Mouse (Mus musculus): ENCODE data around the gene Fam117a. TPM values are rescaled to one million over a fixed set of nuclear protein-coding genes. Genes with fewer than 3 reads are reported as not detected.
A peak's percentile ranks its signal among the peaks of the same experiment; 100 is the strongest.

Gene Fam117a
- total and polyA plus RNA-seq, 3 experiments: 49.9 to 116 TPM; not detected in 1

DNA sequence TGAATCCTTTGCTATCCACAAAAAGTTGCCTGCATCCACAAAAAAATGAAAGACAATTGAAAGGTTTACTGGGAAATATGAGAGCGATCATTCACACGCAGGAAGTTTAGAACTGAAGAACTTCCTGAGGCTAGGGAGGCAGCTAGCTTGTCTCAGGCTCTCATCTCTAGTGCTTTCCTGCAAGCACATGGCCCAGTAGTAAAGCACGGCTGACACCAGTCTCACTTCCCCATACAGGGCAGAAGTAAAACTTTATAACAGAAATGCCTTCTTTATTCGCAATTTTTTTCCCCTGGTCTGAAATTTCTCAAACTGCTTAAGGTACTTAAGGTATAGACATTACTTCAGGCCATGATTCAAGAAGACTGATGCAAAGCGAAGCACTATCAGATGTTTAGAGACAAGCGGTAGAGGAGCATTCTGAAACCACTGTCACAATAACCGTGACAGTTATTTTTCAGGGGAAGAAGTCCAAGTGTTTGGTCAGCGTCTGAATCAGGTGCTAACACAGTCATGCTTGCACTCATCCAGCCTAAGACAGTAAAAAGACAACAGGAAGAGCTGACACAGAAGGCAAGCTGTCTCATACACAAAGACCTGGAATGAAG lies 43.7 kb upstream of the Fam117a start:
- peak; percentile 67 for DNase-seq (ENCODE audit: low read depth, low spot score)

DNA sequence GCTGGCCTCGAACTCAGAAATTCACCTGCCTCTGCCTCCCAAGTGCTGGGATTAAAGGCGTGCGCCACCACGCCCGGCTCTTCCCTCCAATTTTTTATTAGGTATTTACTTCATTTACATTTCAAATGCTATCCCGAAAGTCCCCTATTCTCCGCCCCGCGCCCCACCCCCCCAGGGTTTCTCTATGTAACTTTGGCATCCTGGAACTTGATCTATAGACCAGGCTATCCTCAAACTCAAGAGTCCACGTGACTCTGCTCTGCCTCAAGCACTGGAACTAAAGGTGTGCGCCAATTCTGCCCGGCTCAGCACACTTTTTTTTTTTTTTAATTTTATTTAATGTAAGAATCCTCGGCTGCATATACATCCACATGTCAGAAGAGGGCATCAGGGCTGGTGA lies 41.1 kb upstream of the Fam117a start:
- no peak overlapping the region for H3K4me3 ChIP-seq (ENCODE audit: control insufficient read depth in 1 of 2, insufficient read depth in 1 of 2, low read depth in 2 of 2, low read length in 2 of 2)
- no peaks in the 10 kb centered on the region for H3K9me3 ChIP-seq (replicated peaks; ENCODE audit: insufficient read depth, low read length)
- H3K79me2 ChIP-seq (ENCODE audit: control insufficient read depth, insufficient read depth, low read length, poor library complexity): no peaks in the 10 kb centered on the region
- H3K36me3 ChIP-seq (ENCODE audit: control insufficient read depth in 1 of 2, insufficient read depth in 2 of 2, low read length in 2 of 2): peaks cover 11 to 55% of the 10 kb centered on the region in 2 experiments
- H3K27ac ChIP-seq (ENCODE audit: control insufficient read depth, low read depth, low read length): no peak overlapping the region
- H3K9ac ChIP-seq (ENCODE audit: control insufficient read depth, low read depth, low read length, poor library complexity, severe bottlenecking): no peak overlapping the region
- no peaks in the 10 kb centered on the region for H3K27me3 ChIP-seq (ENCODE audit: control insufficient read depth in 1 of 2, insufficient read depth in 2 of 2, low read length in 2 of 2)
- TF ChIP-seq ZNF384 (IDR thresholded peaks at IDR 0.05; ENCODE audit: low read depth, low read length) (no peak), MXI1 (IDR thresholded peaks at IDR 0.05; ENCODE audit: low read depth, low read length) (no peak), CTCF (IDR thresholded peaks at IDR 0.05 in 2 of 3, conservative IDR thresholded peaks at IDR 0.05 in 1 of 3; ENCODE audit: control insufficient read depth in 1 of 3, insufficient read depth in 1 of 3, low read depth in 2 of 3, low read length in 3 of 3, poor library complexity in 1 of 3, severe bottlenecking in 1 of 3) (no peak)
- no peak for DNase-seq (ENCODE audit: low read depth, low spot score)
- peaks cover 0 to 2% of the 10 kb centered on the region in 2 experiments; a peak in 2 of 4 replicates for H3K4me1 ChIP-seq (ENCODE audit: control insufficient read depth in 1 of 2, insufficient read depth in 2 of 2, low read length in 2 of 2)

More for the DNA sequence above, 43.7 kb upstream of the Fam117a start:
- H3K4me3 ChIP-seq (ENCODE audit: control insufficient read depth in 1 of 2, insufficient read depth in 1 of 2, low read depth in 2 of 2, low read length in 2 of 2): no peak overlapping the region
- TF ChIP-seq SMC3 (IDR thresholded peaks at IDR 0.05; ENCODE audit: low read depth, low read length) (no peak), MAX (IDR thresholded peaks at IDR 0.05; ENCODE audit: low read length) (peak; percentile 83), ZC3H11A (IDR thresholded peaks at IDR 0.05; ENCODE audit: low read depth, low read length) (no peak), SIN3A (IDR thresholded peaks at IDR 0.05; ENCODE audit: low read length) (peak; percentile 54; the same call in 1 of the 2 replicates), MEF2A (IDR thresholded peaks at IDR 0.05; ENCODE audit: extremely low read depth, insufficient replicate concordance, low read depth, low read length, poor library complexity, severe bottlenecking) (no peak), GABPA (IDR thresholded peaks at IDR 0.05; ENCODE audit: low read depth, low read length) (no peak), HCFC1 (IDR thresholded peaks at IDR 0.05; ENCODE audit: low read depth, low read length) (no peak), BHLHE40 (IDR thresholded peaks at IDR 0.05; ENCODE audit: borderline replicate concordance, low read depth, low read length) (no peak), MYB (IDR thresholded peaks at IDR 0.05; ENCODE audit: low read depth, low read length) (no peak), CHD1 (IDR thresholded peaks at IDR 0.05; ENCODE audit: low read depth, low read length) (no peak), CHD2 (IDR thresholded peaks at IDR 0.05; ENCODE audit: low read length) (no peak), MXI1 (IDR thresholded peaks at IDR 0.05; ENCODE audit: low read depth, low read length) (peak; percentile 87), NRF1 (IDR thresholded peaks at IDR 0.05; ENCODE audit: insufficient read depth, low read depth, low read length, poor library complexity, severe bottlenecking) (no peak), TBP (IDR thresholded peaks at IDR 0.05; ENCODE audit: low read depth, low read length) (no peak), MAFK (IDR thresholded peaks at IDR 0.05; ENCODE audit: borderline replicate concordance, low read depth, low read length) (no peak), KAT2A (conservative IDR thresholded peaks at IDR 0.05; ENCODE audit: low read depth, low read length) (no peak), RAD21 (IDR thresholded peaks at IDR 0.05; ENCODE audit: low read depth, low read length) (no peak), MYC (IDR thresholded peaks at IDR 0.05; ENCODE audit: low read depth, low read length) (peak; percentile 92), ZNF384 (IDR thresholded peaks at IDR 0.05; ENCODE audit: low read depth, low read length) (no peak), GATA1 (IDR thresholded peaks at IDR 0.05; ENCODE audit: low read depth, low read length) (no peak), ZMIZ1 (IDR thresholded peaks at IDR 0.05; ENCODE audit: low read depth, low read length) (no peak), TAL1 (IDR thresholded peaks at IDR 0.05; ENCODE audit: low read length) (no peak), ZKSCAN1 (IDR thresholded peaks at IDR 0.05; ENCODE audit: low read depth, low read length) (no peak), USF1 (IDR thresholded peaks at IDR 0.05; ENCODE audit: low read depth, low read length) (no peak), RCOR1 (IDR thresholded peaks at IDR 0.05; ENCODE audit: low read depth, low read length) (no peak)
- H3K4me1 ChIP-seq (ENCODE audit: control insufficient read depth in 1 of 2, insufficient read depth in 2 of 2, low read length in 2 of 2): peaks cover 0 to 2% of the 10 kb centered on the region in 2 experiments; a peak in 2 of 4 replicates
- peaks cover 11 to 62% of the 10 kb centered on the region in 2 experiments for H3K36me3 ChIP-seq (ENCODE audit: control insufficient read depth in 1 of 2, insufficient read depth in 2 of 2, low read length in 2 of 2)
- no peaks in the 10 kb centered on the region for H3K79me2 ChIP-seq (ENCODE audit: control insufficient read depth, insufficient read depth, low read length, poor library complexity)
- H3K9me3 ChIP-seq (replicated peaks; ENCODE audit: insufficient read depth, low read length): no peaks in the 10 kb centered on the region
- no peaks in the 10 kb centered on the region for H3K27me3 ChIP-seq (ENCODE audit: control insufficient read depth in 1 of 2, insufficient read depth in 2 of 2, low read length in 2 of 2)
- H3K9ac ChIP-seq (ENCODE audit: control insufficient read depth, low read depth, low read length, poor library complexity, severe bottlenecking): no peak overlapping the region
- H3K27ac ChIP-seq (ENCODE audit: control insufficient read depth, low read depth, low read length): peak overlapping the region; percentile 7; the same call in 1 of the 2 replicates
